Mouse (Mus musculus) thymus, adult 2 months (tissue): ENCODE data around the gene Lmna.

ENCODE experiments used
- CTCF ChIP-seq: fragments of 200-500 bp; IDR thresholded peaks from 2 replicates; pipeline ENCODE4 v1.5.1; 2012; ENCODE audit warnings: mild to moderate bottlenecking, control low read depth, low read length, moderate library complexity, borderline replicate concordance; ENCODE audit not compliant: control insufficient read depth, poor library complexity, insufficient read depth; ENCODE audit errors: extremely low read depth
- POLR2A ChIP-seq: fragments of 200-500 bp; IDR thresholded peaks from 2 replicates; pipeline ENCODE4 v1.6.1; 2012; ENCODE audit warnings: mild to moderate bottlenecking, low read length, control low read depth, moderate library complexity; ENCODE audit not compliant: control insufficient read depth, poor library complexity, insufficient read depth; ENCODE audit errors: extremely low read depth

DNA sequence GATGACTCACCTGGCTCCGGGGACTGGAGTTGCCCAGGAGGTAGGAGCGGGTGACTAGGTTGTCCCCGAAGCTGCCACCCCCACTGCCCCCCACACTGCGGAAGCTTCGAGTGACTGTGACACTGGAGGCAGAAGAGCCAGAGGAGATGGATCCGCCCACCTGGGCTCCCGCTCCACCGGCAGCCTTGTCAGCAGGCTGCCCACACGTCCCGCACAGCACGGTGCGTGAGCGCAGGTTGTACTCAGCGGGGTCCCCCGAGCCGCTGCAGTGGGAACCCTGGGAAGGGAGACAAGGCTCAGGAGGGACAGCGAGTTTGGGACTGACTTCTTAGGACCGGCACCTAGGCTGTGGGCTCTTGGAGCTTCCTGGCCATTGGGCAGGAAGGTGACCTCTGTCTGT is 27.4 kb downstream of the Lmna start:
- no peak for TF ChIP-seq CTCF
- no peak for TF ChIP-seq POLR2A
